Mouse (Mus musculus) forebrain, embryonic 14.5 days (tissue): Measurements from ENCODE around the gene Stip1. TPM values are rescaled to one million over a fixed set of nuclear protein-coding genes. Genes with fewer than 3 reads are reported as not detected.

Source experiments
- ATAC-seq: fragments of 200-750 bp; cut with Nextera tagmentation; 2 replicates; pipeline ENCODE4 v1.8.0; 2017; ENCODE audit warnings: mild to moderate bottlenecking, moderate library complexity
- DNase-seq: peaks from one replicate; pipeline ENCODE4 v3.0.0-alpha.2; 2015; ENCODE audit warnings: low spot score
- H3K27ac ChIP-seq: fragments of 300-500 bp; sonication (generic); 2 replicates; pipeline ENCODE4 v1.5.1; 2014; ENCODE audit warnings: low read depth, mild to moderate bottlenecking, control low read depth, low read length, moderate library complexity
- H3K27me3 ChIP-seq: fragments of 300-500 bp; sonication (generic); replicated peaks from 2 replicates; pipeline ENCODE4 v1.6.1; 2014; ENCODE audit warnings: low read length, control low read depth, mixed read lengths; ENCODE audit not compliant: control insufficient read depth, insufficient read depth
- H3K36me3 ChIP-seq: fragments of 300-500 bp; sonication (generic); 2 replicates; pipeline ENCODE4 v1.6.1; 2014; ENCODE audit warnings: low read length, control low read depth; ENCODE audit not compliant: control insufficient read depth, insufficient read depth
- H3K4me1 ChIP-seq: fragments of 300-500 bp; sonication (generic); 2 replicates; pipeline ENCODE4 v1.6.1; 2014; ENCODE audit warnings: antibody characterized with exemption, low read length, control low read depth; ENCODE audit not compliant: control insufficient read depth, insufficient read depth
- H3K4me2 ChIP-seq: fragments of 300-500 bp; sonication (generic); 2 replicates; pipeline ENCODE4 v1.6.1; 2014; ENCODE audit warnings: mild to moderate bottlenecking, control low read depth, low read length
- H3K4me3 ChIP-seq: fragments of 300-500 bp; sonication (generic); 2 replicates; pipeline ENCODE4 v1.5.1; 2014; ENCODE audit warnings: low read depth, low read length, control low read depth
- H3K9ac ChIP-seq: fragments of 300-500 bp; sonication (generic); 2 replicates; pipeline ENCODE4 v1.6.1; 2014; ENCODE audit warnings: mild to moderate bottlenecking, low read length, control low read depth, moderate library complexity
- H3K9me3 ChIP-seq: fragments of 300-500 bp; sonication (generic); replicated peaks from 2 replicates; pipeline ENCODE4 v1.6.1; 2016; ENCODE audit warnings: low read length, control low read depth, mixed read lengths; ENCODE audit not compliant: control insufficient read depth
- WGBS: fragments of 180-500 bp; shearing (Covaris S2); extraction: QIAGEN DNeasy Blood & Tissue Kit; methylation state at CpG from one replicate; pipeline ENCODE4 v1.1.7; 2014; 5-methylcytosine and 5-hydroxymethylcytosine counted together
- polyA plus RNA-seq: library from polyadenylated mRNA; unstranded; fragments of >200 nt; fragmentation: Nextera tagmentation; extraction: Ambion mirVana; gene quantifications from 2 replicates; pipeline ENCODE4 v1.2.1, GENCODE M21; 2014

Stip1 gene
- 278 and 287 TPM in 2 replicates for polyA plus RNA-seq

GRCm38 (mm10) chr19:7039841-7040636, at the start of gene Stip1:
Stip1 (minus strand) TSS chr19:7039967.
- Histone ChIP-seq H3K9me3 (no peaks in the 10 kb centered on the region), H3K4me2 (peak within 1 kb of the TSS; percentile 89), H3K4me3 (peak within 1 kb of the TSS; percentile 92), H3K4me1 (peaks cover 17% of the 10 kb centered on the region), H3K36me3 (peaks cover 9% of the 10 kb centered on the region), H3K27ac (peak within 1 kb of the TSS; percentile 97), H3K9ac (peak within 1 kb of the TSS; percentile 95), H3K27me3 (no peaks in the 10 kb centered on the region)
- ATAC-seq (peak; percentile 99), DNase-seq (peak; percentile 100)
- under 1% methylated on average over 47 of the region's 49 CpGs for WGBS

DNA sequence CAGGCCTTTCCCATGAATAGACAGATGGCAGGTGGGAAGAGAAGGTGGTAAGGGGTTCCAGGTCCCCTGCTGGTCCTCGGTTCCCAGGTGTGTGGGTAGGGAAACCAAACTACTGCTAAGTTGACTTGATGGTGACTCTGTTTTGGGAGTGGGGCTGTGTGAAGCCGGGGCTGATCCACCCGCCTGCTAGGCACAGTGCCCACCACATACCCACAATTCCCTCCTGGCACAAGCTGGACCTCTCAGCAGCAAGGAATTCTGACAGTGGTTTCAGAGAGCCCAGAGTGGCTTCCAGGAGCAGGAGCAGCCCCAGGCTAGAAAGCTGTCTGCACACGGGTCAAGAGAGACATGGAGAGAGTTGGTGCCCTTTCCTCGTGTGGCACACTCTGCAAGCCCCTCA, 49.3 kb upstream of the Stip1 start:
- peaks cover 72% of the 10 kb centered on the region for H3K4me1 ChIP-seq
- peak overlapping the region; percentile 91; the same call in 1 of the 2 replicates for H3K27ac ChIP-seq
- no peak overlapping the region for H3K4me2 ChIP-seq
- H3K27me3 ChIP-seq: no peaks in the 10 kb centered on the region
- no peaks in the 10 kb centered on the region for H3K9me3 ChIP-seq
- H3K4me3 ChIP-seq: no peak overlapping the region
- no peaks in the 10 kb centered on the region for H3K36me3 ChIP-seq
- 51% methylated on average over 5 of the region's 5 CpGs for WGBS
- no peak for ATAC-seq
- H3K9ac ChIP-seq: 0 out of 2 replicates have a peak overlapping the region, but pooled peaks have one; percentile 5
- no peak for DNase-seq

GRCm38 (mm10) chr19:7088558-7088957, 48.8 kb upstream of the Stip1 start:
- Histone ChIP-seq H3K9ac (no peak overlapping the region), H3K27ac (peak overlapping the region; percentile 91; the same call in 1 of the 2 replicates), H3K4me3 (no peak overlapping the region), H3K27me3 (no peaks in the 10 kb centered on the region), H3K36me3 (no peaks in the 10 kb centered on the region), H3K4me1 (peaks cover 77% of the 10 kb centered on the region), H3K9me3 (no peaks in the 10 kb centered on the region), H3K4me2 (no peak overlapping the region)
- ATAC-seq (no peak), DNase-seq (no peak)
- WGBS: 7% methylated on average over 9 of the region's 9 CpGs

- ATAC-seq (no peak), DNase-seq (peak; percentile 58)
- H3K9me3 ChIP-seq: no peaks in the 10 kb centered on the region
- 29% methylated on average over 15 of the region's 15 CpGs for WGBS
- H3K4me2 ChIP-seq: no peak overlapping the region
- peak overlapping the region; percentile 2 for H3K9ac ChIP-seq
- peaks cover 53% of the 10 kb centered on the region for H3K4me1 ChIP-seq
- no peaks in the 10 kb centered on the region for H3K36me3 ChIP-seq
- peak overlapping the region; percentile 34; the same call in 1 of the 2 replicates for H3K27ac ChIP-seq
- H3K4me3 ChIP-seq: no peak overlapping the region
- H3K27me3 ChIP-seq: no peaks in the 10 kb centered on the region
Observed at GRCm38 (mm10) chr19:7084734-7085133, 45.0 kb upstream of the Stip1 start.

DNA sequence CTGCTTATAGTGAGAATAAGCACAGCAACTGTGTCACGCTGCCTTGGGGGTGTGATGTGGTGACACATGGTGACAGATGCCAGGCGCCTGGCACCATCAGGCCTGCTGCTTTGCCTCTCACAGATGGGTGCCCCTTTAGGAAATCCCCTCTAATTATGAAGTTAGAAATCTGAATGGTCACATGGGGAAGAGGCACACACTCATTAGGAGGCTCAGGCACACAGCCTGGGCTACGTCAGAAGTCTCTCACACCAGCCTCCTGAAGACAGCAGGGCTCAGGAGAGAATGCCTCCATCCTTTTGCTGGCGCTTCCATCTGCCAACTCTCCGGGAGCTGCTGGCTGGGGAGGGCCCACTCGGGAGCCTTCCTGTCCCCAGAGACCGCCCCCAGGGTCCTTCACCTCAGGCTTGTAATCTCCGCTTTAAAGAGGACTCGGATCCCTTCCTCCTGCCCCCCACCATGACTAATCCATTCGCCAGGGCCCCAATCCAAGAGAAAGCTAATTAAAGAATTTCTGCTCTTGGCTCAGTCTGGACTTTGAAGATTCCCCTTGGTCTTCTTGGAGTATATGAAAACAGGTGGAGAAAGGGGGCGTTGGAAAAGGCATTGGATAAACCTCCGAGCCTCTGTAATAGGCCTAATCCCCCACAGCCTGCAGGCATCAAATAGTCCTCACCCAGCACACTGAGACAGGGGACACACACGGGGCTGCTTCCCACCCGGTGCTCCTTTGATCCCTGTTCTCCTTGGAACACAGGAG, 43.4 kb upstream of the Stip1 start:
- H3K4me2 ChIP-seq: no peak overlapping the region
- H3K4me3 ChIP-seq: no peak overlapping the region
- H3K9me3 ChIP-seq: no peaks in the 10 kb centered on the region
- H3K36me3 ChIP-seq: no peaks in the 10 kb centered on the region
- no peaks in the 10 kb centered on the region for H3K27me3 ChIP-seq
- peak; percentile 91 for DNase-seq
- peak overlapping the region; percentile 70 for H3K27ac ChIP-seq
- ATAC-seq: peak; percentile 93
- 12% methylated on average over 14 of the region's 14 CpGs for WGBS
- no peak overlapping the region for H3K9ac ChIP-seq
- H3K4me1 ChIP-seq: peaks cover 38% of the 10 kb centered on the region

GRCm38 (mm10) chr19:7081516-7082266, 41.9 kb upstream of the Stip1 start:
- peaks cover 30% of the 10 kb centered on the region for H3K4me1 ChIP-seq
- no peak overlapping the region for H3K4me3 ChIP-seq
- H3K36me3 ChIP-seq: no peaks in the 10 kb centered on the region
- WGBS: 85% methylated on average over 7 of the region's 7 CpGs
- no peak overlapping the region for H3K9ac ChIP-seq
- ATAC-seq (no peak), DNase-seq (no peak)
- H3K9me3 ChIP-seq: no peaks in the 10 kb centered on the region
- H3K27me3 ChIP-seq: no peaks in the 10 kb centered on the region
- H3K4me2 ChIP-seq: no peak overlapping the region
- H3K27ac ChIP-seq: no peak overlapping the region

DNA sequence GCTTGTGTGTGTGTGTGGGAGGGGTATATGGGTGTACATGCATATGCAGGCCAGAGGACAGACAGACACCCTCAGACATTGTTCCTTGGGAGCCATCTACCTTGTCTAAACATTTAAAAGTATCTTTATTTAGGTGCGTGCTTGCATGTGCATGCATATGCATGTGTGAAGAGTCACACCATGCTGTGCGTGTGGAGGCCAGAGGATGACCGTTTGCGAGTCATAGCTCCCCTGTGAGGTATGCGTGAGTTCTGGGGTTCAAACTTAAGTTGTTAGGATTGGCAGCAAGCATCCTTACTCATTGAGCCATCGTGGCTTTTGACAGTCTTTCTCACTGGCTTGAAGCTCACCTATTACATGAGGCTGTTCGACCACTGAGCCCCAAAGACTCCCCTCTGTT, 38.5 kb upstream of the Stip1 start:
- H3K9ac ChIP-seq: no peak overlapping the region
- H3K4me2 ChIP-seq: no peak overlapping the region
- H3K27me3 ChIP-seq: no peaks in the 10 kb centered on the region
- H3K9me3 ChIP-seq: no peaks in the 10 kb centered on the region
- peaks cover 13% of the 10 kb centered on the region for H3K4me1 ChIP-seq
- H3K4me3 ChIP-seq: no peak overlapping the region
- no peak overlapping the region for H3K27ac ChIP-seq
- H3K36me3 ChIP-seq: no peaks in the 10 kb centered on the region
- WGBS: 90% methylated on average over 7 of the region's 7 CpGs
- ATAC-seq (no peak), DNase-seq (no peak)

- ATAC-seq: no peak
- no peak for DNase-seq
- Histone ChIP-seq H3K9me3 (no peaks in the 10 kb centered on the region), H3K4me2 (no peak overlapping the region), H3K4me3 (no peak overlapping the region), H3K27me3 (no peaks in the 10 kb centered on the region), H3K9ac (no peak overlapping the region), H3K27ac (no peak overlapping the region), H3K36me3 (no peaks in the 10 kb centered on the region), H3K4me1 (peaks cover 12% of the 10 kb centered on the region)
- 58% methylated on average over 9 of the region's 9 CpGs for WGBS
Observed at GRCm38 (mm10) chr19:7077666-7078065, 37.9 kb upstream of the Stip1 start.
